Mouse (Mus musculus) heart, postnatal 0 days (tissue): ENCODE results near the gene Gm49711. TPM values are rescaled to one million over a fixed set of nuclear protein-coding genes. Genes with fewer than 3 reads are reported as not detected.

Experiments
- ATAC-seq: fragments of 200-750 bp; cut with Nextera tagmentation; 2 replicates; pipeline ENCODE4 v1.8.0; 2017; ENCODE audit warnings: low read depth, moderate number of reproducible peaks, moderate library complexity; ENCODE audit not compliant: insufficient read depth
- DNase-seq: peaks from one replicate; pipeline ENCODE4 v3.0.0-alpha.2; 2016; ENCODE audit warnings: low spot score
- H3K27ac ChIP-seq: fragments of 300-500 bp; sonication (generic); 2 replicates; pipeline ENCODE4 v1.5.1; 2014; ENCODE audit warnings: low read depth, mild to moderate bottlenecking
- H3K27me3 ChIP-seq: fragments of 300-500 bp; sonication (generic); 2 replicates; pipeline ENCODE4 v1.6.1; 2014; ENCODE audit warnings: low read length, mixed read lengths; ENCODE audit not compliant: control insufficient read depth, insufficient read depth
- H3K36me3 ChIP-seq: fragments of 300-500 bp; sonication (generic); replicated peaks from 2 replicates; pipeline ENCODE4 v1.6.1; 2014; ENCODE audit warnings: low read length, mixed read lengths; ENCODE audit not compliant: control insufficient read depth, insufficient read depth
- H3K4me1 ChIP-seq: fragments of 300-500 bp; sonication (generic); 2 replicates; pipeline ENCODE4 v1.6.1; 2014; ENCODE audit warnings: antibody characterized with exemption; ENCODE audit not compliant: control insufficient read depth, insufficient read depth
- H3K4me2 ChIP-seq: fragments of 300-500 bp; sonication (generic); 2 replicates; pipeline ENCODE4 v1.6.1; 2014; ENCODE audit warnings: low read depth, mild to moderate bottlenecking, low read length, moderate library complexity
- H3K4me3 ChIP-seq: fragments of 300-500 bp; sonication (generic); 2 replicates; pipeline ENCODE4 v1.5.1; 2014; ENCODE audit warnings: low read depth, low read length
- H3K9ac ChIP-seq: fragments of 300-500 bp; sonication (generic); replicated peaks from 2 replicates; pipeline ENCODE4 v1.6.1; 2014; ENCODE audit warnings: low read depth, low read length, mixed read lengths
- H3K9me3 ChIP-seq: fragments of 300-500 bp; sonication (generic); replicated peaks from 2 replicates; pipeline ENCODE4 v1.6.1; 2016; ENCODE audit warnings: low read length; ENCODE audit not compliant: control insufficient read depth
- CTCF ChIP-seq: IDR thresholded peaks from 2 replicates; pipeline ENCODE4 v1.5.1; 2016; ENCODE audit warnings: antibody characterized with exemption, control low read depth, low read depth
- EP300 ChIP-seq: IDR thresholded peaks from 2 replicates; pipeline ENCODE4 v1.6.1; 2016; ENCODE audit warnings: antibody characterized with exemption, low read depth
- WGBS: fragments of 180-500 bp; shearing (Covaris S2); extraction: QIAGEN DNeasy Blood & Tissue Kit; methylation state at CpG from one replicate; pipeline ENCODE4 v1.1.7; 2014; 5-methylcytosine and 5-hydroxymethylcytosine counted together
- polyA plus RNA-seq: library from polyadenylated mRNA; unstranded; fragments of >200 nt; fragmentation: Nextera tagmentation; extraction: Ambion mirVana; gene quantifications from 2 replicates; pipeline ENCODE4 v1.2.1, GENCODE M21; 2015
- total RNA-seq: library from RNA; depleted of rRNA; stranded (reverse); fragments of >200 nt; gene quantifications from 2 replicates; pipeline ENCODE4 v1.2.3, GENCODE M21; 2014; ENCODE audit warnings: low replicate concordance

Gm49711 gene
- total and polyA plus RNA-seq, 2 experiments from 2014 or later, result 0.20 TPM; not detected in 1

DNA sequence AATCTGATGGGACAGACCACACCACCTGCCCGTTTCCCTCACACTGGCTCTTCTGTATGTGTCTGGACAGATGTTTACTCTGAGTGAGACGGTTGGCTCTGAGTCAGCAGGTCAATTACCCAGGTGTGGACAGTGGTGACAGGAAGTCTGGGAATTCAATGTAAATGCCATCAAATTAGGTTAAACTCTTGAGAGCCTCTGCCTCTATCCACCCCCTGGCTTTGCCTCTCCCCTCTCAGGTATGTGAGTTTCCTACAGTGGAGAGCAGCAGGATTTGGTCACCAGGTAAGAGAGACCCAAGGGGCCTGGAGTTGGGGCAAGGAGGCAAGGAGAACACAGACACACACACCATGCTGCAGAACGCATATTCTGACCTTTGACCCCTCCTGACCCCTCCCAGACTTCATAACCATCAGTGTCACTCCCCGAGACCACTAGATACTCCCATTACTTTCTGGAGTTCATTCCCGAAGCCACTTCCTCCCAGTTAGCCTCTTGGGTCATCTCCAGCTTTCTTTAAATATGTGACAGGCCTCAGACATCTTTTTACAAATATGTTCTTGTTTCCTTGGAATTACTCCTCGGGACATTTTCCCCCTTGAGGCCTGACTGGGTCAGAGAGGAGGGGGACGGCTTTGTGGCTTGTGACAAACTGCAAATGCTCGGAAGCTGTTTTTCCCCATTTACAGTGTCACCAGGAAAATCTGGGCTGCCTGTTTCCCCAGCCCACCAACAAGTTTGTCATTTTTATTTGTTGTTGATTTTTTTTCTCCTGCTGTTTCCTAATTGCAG lies 157.7 kb downstream of the Gm49711 start:
- Histone ChIP-seq H3K4me3 (no peak overlapping the region), H3K9ac (no peak overlapping the region), H3K27ac (peak overlapping the region; percentile 39), H3K27me3 (no peaks in the 10 kb centered on the region), H3K36me3 (no peaks in the 10 kb centered on the region), H3K9me3 (no peaks in the 10 kb centered on the region), H3K4me1 (no peaks in the 10 kb centered on the region), H3K4me2 (no peak overlapping the region)
- TF ChIP-seq EP300, result no peak
- TF ChIP-seq CTCF, result no peak
- ATAC-seq, result peak; percentile 36; the same call in 1 of the 2 replicates
- DNase-seq, result peak; percentile 46
- 61% methylated on average over 8 of the region's 8 CpGs for WGBS

- DNase-seq, result no peak
- Histone ChIP-seq H3K9ac (no peak overlapping the region), H3K9me3 (no peaks in the 10 kb centered on the region; the same call in 1 of the 2 replicates), H3K27ac (no peak overlapping the region), H3K27me3 (no peaks in the 10 kb centered on the region), H3K4me2 (no peak overlapping the region), H3K36me3 (no peaks in the 10 kb centered on the region), H3K4me3 (no peak overlapping the region), H3K4me1 (no peaks in the 10 kb centered on the region)
- no peak for TF ChIP-seq EP300
- TF ChIP-seq CTCF, result no peak
- ATAC-seq, result no peak
- WGBS, result 91% methylated on average over 11 of the region's 11 CpGs
These were observed 162.6 kb downstream of the Gm49711 start for GRCm38 (mm10) chr16:92220754-92221153.

- no peak for DNase-seq
- 72% methylated on average over 7 of the region's 7 CpGs for WGBS
- Histone ChIP-seq H3K27ac (no peak overlapping the region), H3K4me2 (no peak overlapping the region), H3K9me3 (no peaks in the 10 kb centered on the region), H3K27me3 (no peaks in the 10 kb centered on the region), H3K36me3 (no peaks in the 10 kb centered on the region), H3K4me1 (no peaks in the 10 kb centered on the region), H3K9ac (no peak overlapping the region), H3K4me3 (no peak overlapping the region)
- no peak for ATAC-seq
- TF ChIP-seq CTCF, result no peak
- no peak for TF ChIP-seq EP300
These were observed 170.3 kb downstream of the Gm49711 start for GRCm38 (mm10) chr16:92228332-92228919.

DNA sequence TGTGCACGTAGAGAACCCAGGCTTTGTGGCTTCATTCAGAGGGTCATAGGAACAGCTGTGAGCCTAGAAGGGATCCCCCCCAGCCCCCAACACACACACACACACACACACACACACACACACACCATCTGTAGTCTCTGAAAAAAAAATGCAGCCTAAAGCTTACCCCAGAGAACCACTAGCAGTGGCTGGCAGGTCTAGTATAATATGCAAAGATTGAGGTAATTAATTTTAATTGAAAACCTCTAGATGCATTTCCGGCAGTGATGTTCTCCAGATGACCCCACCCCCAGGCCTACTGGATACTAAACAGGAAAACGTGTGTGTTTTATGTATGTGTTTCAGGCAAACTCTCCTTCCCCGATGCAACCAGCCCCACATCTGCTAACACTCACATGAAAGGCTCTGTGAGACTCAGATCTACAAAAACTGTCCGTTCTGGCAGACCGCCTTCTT lies 172.4 kb downstream of the Gm49711 start:
- 77% methylated on average over 6 of the region's 6 CpGs for WGBS
- H3K4me2 ChIP-seq, result no peak overlapping the region
- no peaks in the 10 kb centered on the region for H3K9me3 ChIP-seq
- no peak overlapping the region for H3K4me3 ChIP-seq
- H3K36me3 ChIP-seq, result no peaks in the 10 kb centered on the region
- ATAC-seq (no peak), DNase-seq (no peak)
- H3K9ac ChIP-seq, result no peak overlapping the region
- H3K27me3 ChIP-seq, result no peaks in the 10 kb centered on the region
- TF ChIP-seq CTCF (no peak), EP300 (no peak)
- no peak overlapping the region for H3K27ac ChIP-seq
- 0 out of 2 replicates have a peak, but pooled peaks cover 5% of the 10 kb centered on the region for H3K4me1 ChIP-seq

DNA sequence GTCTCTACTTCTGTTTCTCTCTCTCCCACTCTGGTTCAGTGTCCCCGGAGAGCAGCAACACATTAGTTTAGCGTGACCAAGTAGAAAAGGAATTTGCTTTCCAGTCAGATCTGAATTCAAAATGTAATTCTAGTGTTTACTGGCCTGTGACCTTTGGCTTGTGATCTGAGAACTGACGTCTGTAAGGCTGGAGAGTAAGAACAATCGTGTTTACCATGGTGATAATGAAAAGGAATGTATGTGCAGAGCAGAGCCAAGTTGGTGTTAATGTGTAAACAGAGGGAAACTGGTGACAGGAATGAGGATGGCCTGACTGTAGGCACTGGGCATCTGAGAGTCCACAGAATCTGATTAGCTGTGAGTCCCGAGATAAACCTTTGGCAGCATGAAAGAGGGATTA lies 176.4 kb downstream of the Gm49711 start:
- Histone ChIP-seq H3K4me1 (0 out of 2 replicates have a peak, but pooled peaks cover 5% of the 10 kb centered on the region), H3K4me2 (no peak overlapping the region), H3K9ac (no peak overlapping the region), H3K27me3 (no peaks in the 10 kb centered on the region), H3K36me3 (no peaks in the 10 kb centered on the region), H3K27ac (no peak overlapping the region), H3K4me3 (no peak overlapping the region), H3K9me3 (no peaks in the 10 kb centered on the region)
- DNase-seq (peak; percentile 38), ATAC-seq (peak; percentile 30)
- 14% methylated on average over 5 of the region's 5 CpGs for WGBS
- TF ChIP-seq EP300 (no peak), CTCF (no peak)
